Mouse (Mus musculus) heart, embryonic 13.5 days (tissue): ENCODE data around the gene Bik. TPM values are rescaled to one million over a fixed set of nuclear protein-coding genes. Genes with fewer than 3 reads are reported as not detected.

ENCODE experiments used
- ATAC-seq: fragments of 200-750 bp; cut with Nextera tagmentation; 2 replicates; pipeline ENCODE4 v1.8.0; 2017; ENCODE audit warnings: moderate TSS enrichment; ENCODE audit not compliant: insufficient number of reproducible peaks, low FRiP score, low TSS enrichment; ENCODE audit errors: extremely low read depth
- H3K27ac ChIP-seq: fragments of 300-500 bp; sonication (generic); replicated peaks from 2 replicates; pipeline ENCODE4 v1.5.1; 2015; ENCODE audit warnings: moderate library complexity, mild to moderate bottlenecking, inconsistent platforms
- H3K27me3 ChIP-seq: fragments of 300-500 bp; sonication (generic); replicated peaks from 2 replicates; pipeline ENCODE4 v1.6.1; 2015; ENCODE audit warnings: mild to moderate bottlenecking, inconsistent platforms
- H3K36me3 ChIP-seq: fragments of 300-500 bp; sonication (generic); 2 replicates; pipeline ENCODE4 v1.6.1; 2015; ENCODE audit warnings: mild to moderate bottlenecking, inconsistent platforms
- H3K4me1 ChIP-seq: fragments of 300-500 bp; sonication (generic); 2 replicates; pipeline ENCODE4 v1.6.1; 2015; ENCODE audit warnings: inconsistent platforms
- H3K4me2 ChIP-seq: fragments of 300-500 bp; sonication (generic); 2 replicates; pipeline ENCODE4 v1.6.1; 2015; ENCODE audit warnings: inconsistent platforms, mild to moderate bottlenecking, moderate library complexity
- H3K4me3 ChIP-seq: fragments of 300-500 bp; sonication (generic); 2 replicates; pipeline ENCODE4 v1.5.1; 2015; ENCODE audit warnings: moderate library complexity, mild to moderate bottlenecking, inconsistent platforms
- H3K9ac ChIP-seq: fragments of 300-500 bp; sonication (generic); 2 replicates; pipeline ENCODE4 v1.6.1; 2015; ENCODE audit warnings: inconsistent platforms, mild to moderate bottlenecking, moderate library complexity
- H3K9me3 ChIP-seq: fragments of 300-500 bp; sonication (generic); 2 replicates; pipeline ENCODE4 v1.6.1; 2016; ENCODE audit warnings: inconsistent platforms
- WGBS: fragments of 180-500 bp; shearing (Covaris S2); methylation state at CpG from one replicate; pipeline ENCODE4 v1.1.7; 2015; ENCODE audit warnings: mixed read lengths; 5-methylcytosine and 5-hydroxymethylcytosine counted together
- microRNA-seq: library from miRNA; unstranded; fragments of <30 nt; microRNA quantifications from one replicate; pipeline ENCODE4, GENCODE M21; 2016
- polyA plus RNA-seq: library from polyadenylated mRNA; unstranded; fragments of >200 nt; fragmentation: Nextera tagmentation; extraction: Ambion mirVana; gene quantifications from 2 replicates; pipeline ENCODE4 v1.2.1, GENCODE M21; 2015

Gene Bik
- polyA plus RNA-seq, 1 experiment from 2014 or later = 31.2 TPM

DNA sequence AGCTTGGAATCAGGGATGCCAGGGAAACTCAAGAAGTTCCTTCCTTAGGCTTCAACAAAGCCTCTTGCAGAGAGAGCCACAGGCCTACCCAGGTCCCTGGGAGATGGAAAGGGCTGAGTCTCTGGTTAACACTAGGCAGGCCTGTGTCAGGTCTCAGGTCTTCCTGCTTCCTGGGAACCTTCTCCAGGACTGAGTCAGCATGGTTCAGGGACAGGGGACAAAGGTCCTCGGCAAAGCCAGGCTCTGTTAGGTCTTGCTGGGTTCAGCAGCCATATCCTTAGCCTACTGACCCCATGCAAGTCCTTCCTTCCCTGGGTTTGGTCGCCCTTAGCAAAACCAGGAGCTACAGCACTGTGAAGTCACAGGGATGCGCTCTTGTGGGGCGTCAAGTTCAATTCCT lies 64.2 kb downstream of the Bik start:
- ATAC-seq = no peak
- Histone ChIP-seq H3K4me1 (peaks cover 42% of the 10 kb centered on the region), H3K9me3 (peaks cover 5% of the 10 kb centered on the region; the same call in 1 of the 2 replicates), H3K27ac (no peak overlapping the region), H3K4me3 (no peak overlapping the region), H3K36me3 (peaks cover 31% of the 10 kb centered on the region), H3K27me3 (no peaks in the 10 kb centered on the region), H3K4me2 (no peak overlapping the region), H3K9ac (no peak overlapping the region; the same call in 1 of the 2 replicates)
- 88% methylated on average over 4 of the region's 4 CpGs for whole genome bisulfite sequencing

DNA sequence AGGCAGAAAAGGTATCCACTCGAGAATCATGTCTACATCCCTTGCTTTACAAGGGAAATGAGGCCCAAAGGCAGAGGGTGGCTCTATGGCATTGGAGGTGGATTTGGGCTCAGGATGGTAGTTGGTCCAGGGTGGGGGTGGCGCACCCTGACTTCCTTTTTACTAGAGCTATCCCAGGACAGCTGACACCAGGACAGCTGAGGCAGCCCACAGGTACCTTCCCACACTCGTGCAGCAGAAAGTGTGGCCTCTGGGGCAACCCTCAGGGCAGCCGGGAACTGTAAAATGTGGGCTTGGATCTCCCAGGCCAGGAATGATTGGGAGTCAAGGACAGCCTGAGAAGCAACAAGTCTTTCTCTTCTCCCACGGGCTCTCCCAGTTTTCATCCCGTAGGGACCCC lies 65.1 kb downstream of the Bik start:
- Histone ChIP-seq H3K27ac (no peak overlapping the region), H3K4me2 (peak overlapping the region; percentile 83), H3K4me1 (peaks cover 42% of the 10 kb centered on the region), H3K4me3 (0 out of 2 replicates have a peak overlapping the region, but pooled peaks have one; percentile 6), H3K27me3 (no peaks in the 10 kb centered on the region), H3K9me3 (no peaks in the 10 kb centered on the region), H3K36me3 (peaks cover 21% of the 10 kb centered on the region), H3K9ac (peak overlapping the region; percentile 51; the same call in 1 of the 2 replicates)
- 70% methylated on average over 6 of the region's 6 CpGs for WGBS
- no peak for ATAC-seq

DNA sequence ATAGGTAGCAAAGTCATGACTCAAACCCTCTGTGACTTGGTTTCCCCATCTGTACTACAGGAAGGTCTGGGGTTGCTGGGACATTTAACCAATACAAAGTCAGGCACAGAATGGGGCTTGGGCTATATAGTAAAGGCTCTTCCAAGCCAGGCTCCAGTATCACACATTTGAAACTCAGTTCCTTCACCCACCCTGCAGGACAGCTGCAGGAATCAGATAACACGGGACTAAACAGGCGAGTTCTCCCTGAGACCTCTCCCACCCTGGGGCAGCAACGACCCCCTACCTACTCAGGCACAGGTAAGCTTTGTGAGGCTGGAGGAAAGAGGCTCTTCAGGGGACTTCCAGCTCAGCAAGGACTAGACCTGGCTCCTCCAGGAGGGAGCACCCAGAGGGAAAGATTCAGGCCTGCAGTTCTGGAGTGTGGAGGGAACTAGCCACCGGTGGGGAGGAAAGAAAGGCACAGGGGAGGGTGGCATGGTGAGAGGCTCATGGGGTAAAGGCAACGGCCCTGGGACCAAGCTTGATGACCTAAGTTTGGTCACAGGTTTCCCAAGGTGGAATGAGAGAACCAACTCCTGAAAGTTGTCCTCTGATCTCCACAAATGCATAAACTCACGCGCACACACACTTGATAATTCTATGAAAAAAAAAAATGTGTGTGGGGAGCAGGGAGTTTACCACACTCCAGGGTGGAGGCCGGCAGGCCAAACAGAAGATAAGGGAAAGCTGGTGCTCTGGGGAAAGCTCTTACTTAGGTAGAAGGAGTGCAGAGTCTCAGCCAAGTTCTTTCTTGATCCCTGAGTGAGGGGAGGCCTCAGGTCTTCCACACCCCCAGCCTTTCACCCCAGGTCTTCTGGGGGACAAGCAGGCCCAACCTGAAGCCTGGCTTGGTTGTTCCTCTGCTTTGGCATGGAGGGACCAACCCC lies 65.9 kb downstream of the Bik start:
- Histone ChIP-seq H3K4me1 (peaks cover 42% of the 10 kb centered on the region), H3K36me3 (peaks cover 14% of the 10 kb centered on the region), H3K9ac (peak overlapping the region; percentile 87), H3K27ac (peak overlapping the region; percentile 58; the same call in 1 of the 2 replicates), H3K9me3 (no peaks in the 10 kb centered on the region), H3K27me3 (no peaks in the 10 kb centered on the region), H3K4me3 (peak overlapping the region; percentile 80), H3K4me2 (peak overlapping the region; percentile 83)
- WGBS = 38% methylated on average over 8 of the region's 8 CpGs
- ATAC-seq = no peak

DNA sequence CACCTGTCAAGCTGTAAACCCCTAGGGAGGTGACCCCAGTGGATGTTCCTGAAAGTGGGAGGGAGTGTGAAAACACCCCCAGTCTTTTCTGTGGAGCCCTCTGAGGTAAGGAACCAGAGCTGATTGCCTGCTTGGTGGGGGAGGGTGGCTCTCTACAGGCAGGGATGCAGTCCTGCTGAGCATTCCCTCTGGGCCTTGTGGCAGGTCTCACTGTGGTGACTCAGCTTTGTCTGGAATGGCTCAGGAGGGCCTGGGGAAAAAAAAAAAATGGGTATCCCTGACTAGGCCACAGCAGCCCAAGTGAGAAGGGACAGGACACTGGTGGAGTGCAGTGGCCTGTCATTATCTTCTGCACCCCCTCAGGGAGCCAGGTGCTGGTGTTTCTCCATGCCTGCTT lies 66.5 kb downstream of the Bik start:
- ATAC-seq = no peak
- Histone ChIP-seq H3K27me3 (no peaks in the 10 kb centered on the region), H3K4me2 (peak overlapping the region; percentile 83), H3K9ac (peak overlapping the region; percentile 87), H3K4me1 (peaks cover 42% of the 10 kb centered on the region), H3K9me3 (no peaks in the 10 kb centered on the region), H3K4me3 (peak overlapping the region; percentile 80), H3K36me3 (peaks cover 8% of the 10 kb centered on the region), H3K27ac (peak overlapping the region; percentile 58; the same call in 1 of the 2 replicates)

DNA sequence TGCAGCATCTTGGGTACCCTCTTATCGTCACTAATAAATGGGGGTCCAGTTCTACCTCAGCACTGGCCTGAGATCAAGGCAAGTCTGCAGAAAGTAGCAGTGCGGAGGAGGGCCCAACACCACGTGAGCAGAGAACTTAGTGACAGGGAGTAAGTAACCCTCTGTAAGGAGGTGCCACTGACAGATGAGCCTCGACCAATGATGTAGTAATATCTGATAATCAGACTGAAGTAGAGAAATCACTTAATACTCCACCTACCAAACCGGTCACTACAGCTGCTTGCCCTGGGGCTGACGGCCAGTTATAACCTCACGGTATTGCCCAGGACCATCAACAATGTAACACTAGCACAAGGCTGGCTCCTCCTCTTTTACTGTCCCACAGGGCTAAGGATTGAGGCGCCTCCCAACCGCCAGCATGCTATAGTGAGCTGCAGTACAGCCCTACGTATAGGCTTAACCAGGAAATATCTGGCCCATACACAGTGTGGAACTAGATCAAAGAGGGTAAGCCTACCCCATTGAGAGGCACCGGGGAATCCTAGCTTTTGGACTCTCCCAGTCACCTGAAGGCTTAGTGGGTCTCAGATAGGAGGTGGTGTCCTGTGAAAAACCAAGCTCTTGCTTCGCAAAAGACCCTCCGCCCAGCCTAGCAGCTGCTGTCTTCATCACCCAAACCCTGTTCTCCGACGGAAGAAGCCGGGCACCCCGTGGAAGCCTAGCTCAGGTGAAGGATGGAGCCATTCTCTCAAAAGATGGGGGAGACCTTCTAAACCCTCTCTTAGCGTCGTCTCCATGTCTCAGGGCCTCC lies 67.2 kb downstream of the Bik start:
- H3K4me1 ChIP-seq = peaks cover 42% of the 10 kb centered on the region
- peak overlapping the region; percentile 58 for H3K27ac ChIP-seq
- H3K9ac ChIP-seq = peak overlapping the region; percentile 87
- H3K4me3 ChIP-seq = peak overlapping the region; percentile 80
- no peak for ATAC-seq
- WGBS = 11% methylated on average over 19 of the region's 19 CpGs
- H3K9me3 ChIP-seq = no peaks in the 10 kb centered on the region
- H3K27me3 ChIP-seq = no peaks in the 10 kb centered on the region
- H3K36me3 ChIP-seq = peaks cover 4% of the 10 kb centered on the region; the same call in 1 of the 2 replicates
- peak overlapping the region; percentile 83 for H3K4me2 ChIP-seq

Small RNAs within 50 kb of the gene (microRNA-seq; reads per million reads assigned to microRNA genes)
- not detected for gene Gm24575

Other genes with a start within 250 kb of the Bik start
- 27.8 and 28.5 TPM in 2 replicates for gene Arfgap3, start 176.6 kb upstream of the Bik start, polyA plus RNA-seq
- gene Pacsin2, start 62.3 kb upstream of the Bik start, polyA plus RNA-seq = 56.8 and 57.8 TPM in 2 replicates
- gene Ttll1, start 16.0 kb upstream of the Bik start, polyA plus RNA-seq = 21.5 and 22.1 TPM in 2 replicates
- 139 and 150 TPM in 2 replicates for gene Tspo, start 36.7 kb downstream of the Bik start, polyA plus RNA-seq
- gene Mcat, start 36.9 kb downstream of the Bik start, polyA plus RNA-seq = 29.6 and 32.6 TPM in 2 replicates
- 21.9 and 22.0 TPM in 2 replicates for gene Ttll12, start 68.3 kb downstream of the Bik start, polyA plus RNA-seq
- gene Scube1, start 198.2 kb downstream of the Bik start, polyA plus RNA-seq = 9.1 and 11.0 TPM in 2 replicates